ENCODE assay signal across 25 mouse cellular contexts in the genomic region with DNA sequence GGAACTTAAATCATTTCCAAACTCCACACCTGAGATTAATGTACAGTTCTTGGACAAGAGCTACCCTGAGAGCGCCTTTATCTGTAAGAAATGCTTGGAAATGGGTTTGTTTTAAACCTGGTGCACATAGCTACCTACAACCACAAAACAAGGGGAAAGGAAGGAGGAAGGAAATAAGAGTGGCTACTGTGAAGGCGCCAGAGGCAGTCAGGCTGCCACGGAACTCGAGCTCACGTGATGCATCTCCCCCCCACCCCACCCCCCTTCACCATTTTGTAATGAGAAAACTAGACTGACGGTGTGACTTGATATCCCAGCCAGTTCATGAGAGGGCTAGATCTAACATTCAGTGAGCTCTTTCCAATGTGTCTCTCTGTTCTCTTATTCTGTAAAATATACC.
"Had no signal": no experiment of that assay in that cellular context is flagged by ENCODE, and none has a peak within 500 bp of the region (broad histone marks: within the 10 kb centered on the region; RNA-seq: fewer than 3 reads in every experiment).

No protein-coding gene starts in this region.

- H3K36me3 ChIP-seq: heart, embryonic 12.5 days; intestine, embryonic 15.5 days had no signal

- H3K4me3 ChIP-seq: gastrocnemius, adult 2 months; heart, embryonic 10.5 days; heart, embryonic 12.5 days; intestine, embryonic 15.5 days; layer of hippocampus, adult 2 months; left cerebral cortex, adult 2 months; limb, embryonic 10.5 days; limb, embryonic 12.5 days had no signal

- H3K4me1 ChIP-seq: intestine, embryonic 15.5 days; limb, embryonic 10.5 days had no signal

- H3K9me3 ChIP-seq: heart, embryonic 10.5 days; heart, embryonic 12.5 days; intestine, embryonic 15.5 days; limb, embryonic 10.5 days; limb, embryonic 12.5 days had no signal

- ATAC-seq: hindbrain, embryonic 16.5 days; inflammation-experienced regulatory T-cells, adult 6 months; intestine, embryonic 15.5 days; intestine, postnatal 0 days had no signal

- DNase-seq: gastrocnemius, adult 2 months; gastrocnemius, postnatal 10 days; gastrocnemius, postnatal 25 days; heart, adult 18-20 months; heart, postnatal 10 days; heart, postnatal 4 days; kidney, adult 18-20 months; kidney, adult 8-10 months; kidney, postnatal 10 days; kidney, postnatal 25 days; kidney, postnatal 4 days; liver had no signal

- H3K27ac ChIP-seq: gastrocnemius, adult 2 months; heart, embryonic 10.5 days; hindbrain, embryonic 14.5 days; intestine, embryonic 15.5 days; layer of hippocampus, adult 2 months; left cerebral cortex, adult 2 months; limb, embryonic 10.5 days; limb, embryonic 12.5 days; liver, embryonic 14.5 days had no signal

- H3K27me3 ChIP-seq: heart, embryonic 12.5 days; intestine, embryonic 15.5 days; limb, embryonic 12.5 days had no signal

- H3K4me2 ChIP-seq: heart, embryonic 12.5 days; hindbrain, embryonic 14.5 days; intestine, embryonic 15.5 days; limb, embryonic 12.5 days; liver, embryonic 11.5 days had no signal

- H3K9ac ChIP-seq: heart, embryonic 12.5 days; hindbrain, embryonic 14.5 days; intestine, embryonic 15.5 days; limb, embryonic 12.5 days; liver, embryonic 14.5 days had no signal
